Comparison of ENCODE assay signal across 8 mouse cellular contexts in the genomic region with DNA sequence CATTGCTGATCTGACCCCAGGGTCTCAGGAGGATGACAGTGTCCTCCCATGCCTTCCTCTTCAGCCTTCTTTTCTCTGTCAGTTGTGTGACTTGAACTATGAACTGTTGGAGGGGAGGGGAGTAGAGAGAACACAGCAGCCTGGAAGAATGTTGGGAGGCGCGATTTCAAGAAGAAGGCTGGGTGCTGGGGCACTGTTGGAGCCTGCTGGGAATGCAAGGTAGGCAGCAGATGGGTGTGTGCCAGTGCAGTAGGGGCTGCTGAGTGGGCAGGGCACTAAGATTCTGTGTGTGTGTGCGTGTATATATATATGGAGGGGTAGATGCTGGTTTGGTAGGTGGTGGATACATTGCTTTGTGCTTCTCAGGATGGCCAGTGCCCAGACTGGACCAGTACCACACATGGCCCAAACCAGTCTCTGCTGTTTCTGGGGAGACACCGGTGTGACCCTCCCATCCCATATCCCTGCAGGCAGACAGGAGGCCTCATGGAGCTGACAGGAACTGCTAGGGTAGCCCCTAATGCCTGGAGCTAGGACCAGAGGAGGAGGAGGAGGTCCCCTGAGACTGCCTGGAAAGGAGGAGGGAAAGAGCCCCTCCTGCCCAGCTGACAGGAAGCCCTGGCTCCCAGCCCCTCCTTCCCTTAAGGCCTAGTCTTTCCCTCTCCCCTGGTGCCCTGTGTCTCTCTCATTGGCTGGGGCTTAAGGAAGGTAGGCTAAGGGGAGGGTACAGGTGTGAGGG. TPM values are rescaled to one million over a fixed set of nuclear protein-coding genes. Genes with fewer than 3 reads are reported as not detected.
A peak's percentile ranks its signal among the peaks of the same experiment; 100 is the strongest.
DNase-seq lines count a peak whose midpoint lies in the region; ATAC-seq and TF ChIP-seq lines count a peak whose summit lies in the region.

No protein-coding gene starts in this region.

- peak overlapping the region; percentile 94; the same call in 1 of the 2 replicates for H3K4me2 ChIP-seq in forebrain, embryonic 15.5 days (replicated peaks)
- peak overlapping the region; percentile 17 for H3K4me2 ChIP-seq in intestine, postnatal 0 days (replicated peaks; ENCODE audit: low read depth)
- 0 out of 2 replicates have a peak overlapping the region, but pooled peaks have one; percentile 92 for H3K4me2 ChIP-seq in neural tube, embryonic 14.5 days (ENCODE audit: low read depth, low read length)

- no peaks in the 10 kb centered on the region for H3K27me3 ChIP-seq in forebrain, embryonic 15.5 days
- H3K27me3 ChIP-seq in intestine, postnatal 0 days (replicated peaks; ENCODE audit: control insufficient read depth, insufficient read depth, low read length) = no peaks in the 10 kb centered on the region
- no peaks in the 10 kb centered on the region for H3K27me3 ChIP-seq in neural tube, embryonic 14.5 days (ENCODE audit: control insufficient read depth, insufficient read depth, low read length)

- intact Hi-C loops in gastrocnemius, postnatal 14 days (cut with DNase I; ENCODE audit: low total_unique reads) = no loop called here

- peaks cover 90% of the 10 kb centered on the region for H3K4me1 ChIP-seq in forebrain, embryonic 15.5 days
- H3K4me1 ChIP-seq in intestine, postnatal 0 days (replicated peaks; ENCODE audit: control insufficient read depth, insufficient read depth, low read length) = peaks cover 11% of the 10 kb centered on the region
- peaks cover 58% of the 10 kb centered on the region for H3K4me1 ChIP-seq in neural tube, embryonic 14.5 days (ENCODE audit: control insufficient read depth, insufficient read depth, low read length)

- H3K27ac ChIP-seq in forebrain, embryonic 15.5 days (replicated peaks) = peak overlapping the region; percentile 12; the same call in 1 of the 2 replicates
- no peak overlapping the region for H3K27ac ChIP-seq in intestine, postnatal 0 days (ENCODE audit: low read depth, low read length)
- H3K27ac ChIP-seq in neural tube, embryonic 14.5 days (ENCODE audit: low read depth, low read length) = no peak overlapping the region

- 46% methylated on average over 4 of the region's 4 CpGs for WGBS in forebrain, embryonic 15.5 days
- 32% methylated on average over 4 of the region's 4 CpGs for WGBS in intestine, postnatal 0 days
- WGBS in neural tube, embryonic 14.5 days = 51% methylated on average over 4 of the region's 4 CpGs

- peak overlapping the region; percentile 19; the same call in 1 of the 2 replicates for H3K9ac ChIP-seq in forebrain, embryonic 15.5 days (replicated peaks)
- no peak overlapping the region for H3K9ac ChIP-seq in intestine, postnatal 0 days (ENCODE audit: low read depth, low read length)
- no peak overlapping the region for H3K9ac ChIP-seq in neural tube, embryonic 14.5 days (replicated peaks; ENCODE audit: low read depth, low read length)

- DNase-seq in gastrocnemius, postnatal 14 days = peak; percentile 62
- DNase-seq in gastrocnemius, adult 18-20 months (ENCODE audit: low spot score) = no peak
- DNase-seq in NIH3T3 (ENCODE audit: low read depth) = peak; percentile 46
- DNase-seq in thymus, adult 18-20 months = no peak
- no peak for DNase-seq in layer of hippocampus, postnatal 36 days

- ATAC-seq in forebrain, embryonic 15.5 days (replicated peaks) = no peak
- no peak for ATAC-seq in intestine, postnatal 0 days
- no peak for ATAC-seq in neural tube, embryonic 14.5 days (ENCODE audit: low read depth)

- TF ChIP-seq CTCF in intestine, postnatal 0 days (IDR thresholded peaks at IDR 0.05; ENCODE audit: low read depth) = 0 out of 2 replicates have a peak, but pooled peaks have one; percentile 16

- H3K36me3 ChIP-seq in forebrain, embryonic 15.5 days = no peaks in the 10 kb centered on the region
- H3K36me3 ChIP-seq in intestine, postnatal 0 days (ENCODE audit: control insufficient read depth, insufficient read depth) = peaks cover 3% of the 10 kb centered on the region; the same call in 1 of the 2 replicates
- no peaks in the 10 kb centered on the region for H3K36me3 ChIP-seq in neural tube, embryonic 14.5 days (ENCODE audit: control insufficient read depth, insufficient read depth, low read length)

- no peak overlapping the region for H3K4me3 ChIP-seq in forebrain, embryonic 15.5 days
- H3K4me3 ChIP-seq in intestine, postnatal 0 days (ENCODE audit: low read depth, low read length) = no peak overlapping the region
- H3K4me3 ChIP-seq in neural tube, embryonic 14.5 days (ENCODE audit: low read depth, low read length) = no peak overlapping the region

- H3K9me3 ChIP-seq in forebrain, embryonic 15.5 days = no peaks in the 10 kb centered on the region
- H3K9me3 ChIP-seq in intestine, postnatal 0 days (ENCODE audit: control insufficient read depth) = no peaks in the 10 kb centered on the region
- no peaks in the 10 kb centered on the region for H3K9me3 ChIP-seq in neural tube, embryonic 14.5 days (ENCODE audit: control insufficient read depth, low read length)

RNA-seq across cellular contexts. Expression of gene Ahdc1, which starts 5.8 kb away (rescaled TPM):
- 10 to 100 TPM; 37.1 to 56.1 TPM for total RNA-seq in gastrocnemius, postnatal 14 days (2021)
- 10 to 100 TPM; 40.6 to 41.6 TPM for total RNA-seq in gastrocnemius, adult 18-20 months (2021)
- 14.2 and 17.0 TPM in 2 replicates for polyA plus RNA-seq in forebrain, embryonic 15.5 days (2015; fragmentation: Nextera tagmentation; extraction: Ambion mirVana)
- 2.4 and 3.1 TPM in 2 replicates for polyA plus RNA-seq in intestine, postnatal 0 days (2015; fragmentation: Nextera tagmentation; extraction: Ambion mirVana)
- 12.2 and 13.1 TPM in 2 replicates for polyA plus RNA-seq in neural tube, embryonic 14.5 days (2014; fragmentation: Nextera tagmentation; extraction: Ambion mirVana)
- 100 to 1,000 TPM; 111 to 113 TPM for total RNA-seq in layer of hippocampus, postnatal 36 days (2021)

RNA-seq across cellular contexts. Expression of gene Fgr, which starts 43.0 kb away (rescaled TPM):
- under 1 TPM; 0.10 to 0.16 TPM for total RNA-seq in gastrocnemius, postnatal 14 days (2021)
- under 1 TPM; 0.09 to 0.14 TPM for total RNA-seq in gastrocnemius, adult 18-20 months (2021)
- 0.06 TPM in 1 of 2 replicates, not detected in the other for polyA plus RNA-seq in forebrain, embryonic 15.5 days (2015; fragmentation: Nextera tagmentation; extraction: Ambion mirVana)
- 2.0 and 2.4 TPM in 2 replicates for polyA plus RNA-seq in intestine, postnatal 0 days (2015; fragmentation: Nextera tagmentation; extraction: Ambion mirVana)
- polyA plus RNA-seq in neural tube, embryonic 14.5 days (2014; fragmentation: Nextera tagmentation; extraction: Ambion mirVana) = not detected in 2 replicates
- total RNA-seq in layer of hippocampus, postnatal 36 days (2021) = under 1 TPM in 1 of 2 experiments, not detected in 1; 0.66 TPM

Comparison
In these comparisons a context has a peak if more than half of its experiments do, and no peak if none do; other contexts are left out.
1. DNase-seq: peak in gastrocnemius, postnatal 14 days (single experiment) and NIH3T3 (single experiment); none in gastrocnemius, adult 18-20 months (single experiment), thymus, adult 18-20 months (0 of 2) and layer of hippocampus, postnatal 36 days (0 of 2).
2. H3K4me2 ChIP-seq: peak in every context shown above with its lines; median percentile 94 in forebrain, embryonic 15.5 days; 92 in neural tube, embryonic 14.5 days; 17 in intestine, postnatal 0 days.